Comparison of ENCODE assay signal across 8 mouse cellular contexts in genomic region chr15:96696486-96697284, GRCm38 (mm10). TPM values are rescaled to one million over a fixed set of nuclear protein-coding genes. Genes with fewer than 3 reads are reported as not detected.
DNase-seq lines count a peak whose midpoint lies in the region; ATAC-seq and TF ChIP-seq lines count a peak whose summit lies in the region.

No protein-coding gene starts in this region.

- WGBS in lung, embryonic 14.5 days, result 23% methylated on average over 13 of the region's 13 CpGs
- WGBS in embryonic facial prominence, embryonic 14.5 days, result 49% methylated on average over 13 of the region's 13 CpGs
- WGBS in intestine, embryonic 16.5 days, result 47% methylated on average over 13 of the region's 13 CpGs
- 78% methylated on average over 13 of the region's 13 CpGs for WGBS in neural tube, embryonic 12.5 days

- H3K27ac ChIP-seq in lung, embryonic 14.5 days (ENCODE audit: low read depth), result peak overlapping the region; percentile 58
- no peak overlapping the region for H3K27ac ChIP-seq in embryonic facial prominence, embryonic 14.5 days (replicated peaks; ENCODE audit: low read depth, low read length)
- peak overlapping the region; percentile 31; the same call in 1 of the 2 replicates for H3K27ac ChIP-seq in intestine, embryonic 16.5 days (ENCODE audit: low read length)
- H3K27ac ChIP-seq in neural tube, embryonic 12.5 days, result no peak overlapping the region

- H3K4me2 ChIP-seq in lung, embryonic 14.5 days, result peak overlapping the region; percentile 95
- peak overlapping the region; percentile 92 for H3K4me2 ChIP-seq in embryonic facial prominence, embryonic 14.5 days (ENCODE audit: low read depth, low read length)
- peak overlapping the region; percentile 81 for H3K4me2 ChIP-seq in intestine, embryonic 16.5 days (ENCODE audit: low read depth, low read length)
- H3K4me2 ChIP-seq in neural tube, embryonic 12.5 days (replicated peaks), result peak overlapping the region; percentile 78

- DNase-seq in lung, embryonic 14.5 days, result peak; percentile 59
- DNase-seq in lung, postnatal 10 days, result no peak
- DNase-seq in embryonic facial prominence, embryonic 14.5 days (ENCODE audit: low spot score), result no peak
- no peak for DNase-seq in layer of hippocampus, adult 11-12 months (ENCODE audit: low spot score)
- no peak for DNase-seq in thymus, postnatal 36 days
- DNase-seq in left cerebral cortex, postnatal 4 days, result no peak

- intact Hi-C loops in left cerebral cortex, postnatal 4 days (cut with DNase I), result loop anchor here (10.0 kb wide), 1 partner anchor 438 kb away; no protein-coding TSS in a partner anchor

- ATAC-seq in lung, embryonic 14.5 days (ENCODE audit: insufficient read depth), result no peak
- no peak for ATAC-seq in embryonic facial prominence, embryonic 14.5 days (ENCODE audit: low read depth)
- no peak for ATAC-seq in intestine, embryonic 16.5 days
- ATAC-seq in neural tube, embryonic 12.5 days (ENCODE audit: low FRiP score, low read depth), result no peak

- H3K4me3 ChIP-seq in lung, embryonic 14.5 days (ENCODE audit: low read depth, low read length), result peak overlapping the region; percentile 98
- H3K4me3 ChIP-seq in embryonic facial prominence, embryonic 14.5 days (ENCODE audit: low read depth, low read length), result peak overlapping the region; percentile 75
- H3K4me3 ChIP-seq in intestine, embryonic 16.5 days (ENCODE audit: low read length), result peak overlapping the region; percentile 91
- H3K4me3 ChIP-seq in neural tube, embryonic 12.5 days, result peak overlapping the region; percentile 87

- H3K9ac ChIP-seq in lung, embryonic 14.5 days, result peak overlapping the region; percentile 99
- H3K9ac ChIP-seq in embryonic facial prominence, embryonic 14.5 days (ENCODE audit: low read depth, low read length), result peak overlapping the region; percentile 100
- peak overlapping the region; percentile 62 for H3K9ac ChIP-seq in intestine, embryonic 16.5 days (ENCODE audit: low read depth, low read length)
- peak overlapping the region; percentile 99 for H3K9ac ChIP-seq in neural tube, embryonic 12.5 days

- H3K9me3 ChIP-seq in lung, embryonic 14.5 days (ENCODE audit: low read depth, low read length), result no peaks in the 10 kb centered on the region
- H3K9me3 ChIP-seq in embryonic facial prominence, embryonic 14.5 days (ENCODE audit: control insufficient read depth, low read length), result no peaks in the 10 kb centered on the region
- no peaks in the 10 kb centered on the region for H3K9me3 ChIP-seq in intestine, embryonic 16.5 days (ENCODE audit: control insufficient read depth, low read length)
- no peaks in the 10 kb centered on the region for H3K9me3 ChIP-seq in neural tube, embryonic 12.5 days

- H3K27me3 ChIP-seq in lung, embryonic 14.5 days (ENCODE audit: insufficient read depth, low read length), result no peaks in the 10 kb centered on the region
- no peaks in the 10 kb centered on the region for H3K27me3 ChIP-seq in embryonic facial prominence, embryonic 14.5 days (replicated peaks; ENCODE audit: control insufficient read depth, insufficient read depth, low read length)
- H3K27me3 ChIP-seq in intestine, embryonic 16.5 days (replicated peaks; ENCODE audit: control insufficient read depth, insufficient read depth, low read length), result no peaks in the 10 kb centered on the region
- no peaks in the 10 kb centered on the region for H3K27me3 ChIP-seq in neural tube, embryonic 12.5 days (replicated peaks)

- H3K36me3 ChIP-seq in lung, embryonic 14.5 days (ENCODE audit: insufficient read depth), result peaks cover 69% of the 10 kb centered on the region
- H3K36me3 ChIP-seq in embryonic facial prominence, embryonic 14.5 days (ENCODE audit: control insufficient read depth, insufficient read depth, low read length), result peaks cover 70% of the 10 kb centered on the region
- peaks cover 37% of the 10 kb centered on the region for H3K36me3 ChIP-seq in intestine, embryonic 16.5 days (ENCODE audit: control insufficient read depth, insufficient read depth, low read length)
- peaks cover 54% of the 10 kb centered on the region for H3K36me3 ChIP-seq in neural tube, embryonic 12.5 days

- TF ChIP-seq CTCF in lung, embryonic 14.5 days (IDR thresholded peaks at IDR 0.05; ENCODE audit: low read depth), result no peak

- peaks cover 17% of the 10 kb centered on the region for H3K4me1 ChIP-seq in lung, embryonic 14.5 days (ENCODE audit: insufficient read depth)
- H3K4me1 ChIP-seq in embryonic facial prominence, embryonic 14.5 days (ENCODE audit: control insufficient read depth, insufficient read depth, low read length), result peaks cover 26% of the 10 kb centered on the region
- H3K4me1 ChIP-seq in intestine, embryonic 16.5 days (ENCODE audit: control insufficient read depth, insufficient read depth, low read length), result peaks cover 32% of the 10 kb centered on the region
- H3K4me1 ChIP-seq in neural tube, embryonic 12.5 days, result peaks cover 35% of the 10 kb centered on the region

RNA-seq across cellular contexts. Expression of gene Slc38a2, which starts 2.8 kb away (rescaled TPM):
- polyA plus RNA-seq in lung, embryonic 14.5 days (2014; fragmentation: Nextera tagmentation; extraction: Ambion mirVana), result 174 and 182 TPM in 2 replicates
- polyA plus RNA-seq in embryonic facial prominence, embryonic 14.5 days (2014; fragmentation: Nextera tagmentation; extraction: Ambion mirVana), result 141 and 147 TPM in 2 replicates
- polyA plus RNA-seq in intestine, embryonic 16.5 days (2015; fragmentation: Nextera tagmentation; extraction: Ambion mirVana), result 74.2 and 78.7 TPM in 2 replicates
- 163 and 176 TPM in 2 replicates for polyA plus RNA-seq in neural tube, embryonic 12.5 days (2016; fragmentation: Nextera tagmentation; extraction: Ambion mirVana)
- total RNA-seq in left cerebral cortex, postnatal 4 days (2021), result 100 to 1,000 TPM; 114 to 124 TPM

RNA-seq across cellular contexts. Expression of gene Slc38a1, which starts 54.0 kb away (rescaled TPM):
- polyA plus RNA-seq in lung, embryonic 14.5 days (2014; fragmentation: Nextera tagmentation; extraction: Ambion mirVana), result 70.6 and 71.6 TPM in 2 replicates
- 46.1 and 56.2 TPM in 2 replicates for polyA plus RNA-seq in embryonic facial prominence, embryonic 14.5 days (2014; fragmentation: Nextera tagmentation; extraction: Ambion mirVana)
- 111 and 116 TPM in 2 replicates for polyA plus RNA-seq in intestine, embryonic 16.5 days (2015; fragmentation: Nextera tagmentation; extraction: Ambion mirVana)
- 151 and 161 TPM in 2 replicates for polyA plus RNA-seq in neural tube, embryonic 12.5 days (2016; fragmentation: Nextera tagmentation; extraction: Ambion mirVana)
- total RNA-seq in left cerebral cortex, postnatal 4 days (2021), result 100 to 1,000 TPM; 116 to 118 TPM

Comparison
In these comparisons a context has a peak if more than half of its experiments do, and no peak if none do; other contexts are left out.
1. H3K27ac ChIP-seq: peak in lung, embryonic 14.5 days (single experiment) and intestine, embryonic 16.5 days (single experiment); none in embryonic facial prominence, embryonic 14.5 days (single experiment) and neural tube, embryonic 12.5 days (single experiment).
2. Peak in every context shown above with its lines, with median percentiles within 50 percentile points of each other: H3K4me2 ChIP-seq, H3K4me3 ChIP-seq and H3K9ac ChIP-seq.